Mouse (Mus musculus): ENCODE data around the gene Lcn5.

Gene Lcn5

GRCm38 (mm10) chr2:25657652-25658051, at the start of gene Lcn5:
Gene Lcn5, plus strand, starts transcription at chr2:25657952.
- in situ Hi-C loops (cut with MboI, MseI), result no loop called here

DNA sequence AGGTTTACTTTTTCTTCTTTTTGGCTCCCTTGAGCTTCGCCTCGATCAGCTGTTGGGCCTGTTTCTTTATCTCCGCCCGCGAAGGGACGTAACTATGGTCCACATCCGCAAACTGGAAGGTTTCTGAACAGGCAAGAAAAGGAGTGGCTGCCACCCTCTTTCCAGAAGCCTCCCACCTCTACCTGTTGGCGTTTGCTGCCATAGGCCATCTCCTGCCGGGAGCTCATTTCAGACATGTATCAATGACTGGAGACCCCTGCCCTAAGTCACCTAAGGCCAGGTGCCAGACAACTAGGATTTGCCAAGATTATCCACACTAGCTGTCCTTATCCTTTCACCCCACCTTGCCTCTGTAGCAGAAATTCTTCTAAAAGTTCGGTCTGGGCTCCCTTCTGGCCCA, 49.1 kb upstream of the Lcn5 start:
- in situ Hi-C loops (cut with MboI, MseI), result no loop called here

DNA sequence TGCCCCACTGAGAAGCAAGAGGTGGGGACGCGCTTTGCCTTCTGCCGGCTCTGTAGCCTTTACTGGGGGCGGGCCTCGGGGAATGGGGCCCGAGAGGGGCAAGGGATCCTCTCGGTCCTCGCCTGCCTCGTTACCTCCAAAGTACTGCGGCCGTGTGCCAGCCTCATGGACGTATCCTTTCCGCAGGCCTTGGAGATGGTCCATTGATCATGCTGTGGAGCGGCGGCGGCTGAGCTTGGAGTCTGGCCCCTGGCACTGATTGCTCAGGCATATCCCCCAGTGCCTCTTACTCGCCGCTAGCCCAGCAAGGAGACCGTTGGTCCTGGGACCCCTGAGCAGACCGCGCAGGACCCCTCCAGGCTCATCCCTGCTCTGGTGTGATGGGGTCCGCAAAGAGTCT, 41.4 kb upstream of the Lcn5 start:
- in situ Hi-C loops (cut with MboI, MseI), result no loop called here

- in situ Hi-C loops (cut with MboI, MseI), result no loop called here
Observed at GRCm38 (mm10) chr2:25617578-25617977, 40.2 kb upstream of the Lcn5 start, which contains the start of gene Ccdc183. Gene Ccdc183, minus strand, starts transcription at chr2:25617678.

DNA sequence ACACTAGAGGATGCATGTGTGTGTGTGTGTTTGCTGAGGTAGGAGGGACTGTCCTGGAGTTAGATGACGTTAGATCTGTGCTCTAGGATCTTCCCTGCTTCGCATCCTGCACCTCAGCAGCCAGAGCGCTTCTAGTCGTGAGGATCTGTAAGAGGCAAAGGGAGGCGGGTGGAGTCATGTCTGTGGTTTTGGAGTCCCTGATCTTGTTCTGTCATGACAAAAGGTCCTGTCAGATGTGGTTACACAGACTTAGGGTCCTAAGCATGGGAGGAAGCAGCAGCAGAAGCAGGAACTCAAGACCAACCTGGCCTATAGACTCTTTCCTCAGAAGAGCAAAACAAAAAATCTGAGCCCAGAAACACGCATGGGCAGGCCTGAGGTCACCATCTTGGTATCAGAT, 37.4 kb upstream of the Lcn5 start:
- in situ Hi-C loops (cut with MboI, MseI), result no loop called here

GRCm38 (mm10) chr2:25620852-25621228, 36.9 kb upstream of the Lcn5 start:
- in situ Hi-C loops (cut with MboI, MseI), result no loop called here

DNA sequence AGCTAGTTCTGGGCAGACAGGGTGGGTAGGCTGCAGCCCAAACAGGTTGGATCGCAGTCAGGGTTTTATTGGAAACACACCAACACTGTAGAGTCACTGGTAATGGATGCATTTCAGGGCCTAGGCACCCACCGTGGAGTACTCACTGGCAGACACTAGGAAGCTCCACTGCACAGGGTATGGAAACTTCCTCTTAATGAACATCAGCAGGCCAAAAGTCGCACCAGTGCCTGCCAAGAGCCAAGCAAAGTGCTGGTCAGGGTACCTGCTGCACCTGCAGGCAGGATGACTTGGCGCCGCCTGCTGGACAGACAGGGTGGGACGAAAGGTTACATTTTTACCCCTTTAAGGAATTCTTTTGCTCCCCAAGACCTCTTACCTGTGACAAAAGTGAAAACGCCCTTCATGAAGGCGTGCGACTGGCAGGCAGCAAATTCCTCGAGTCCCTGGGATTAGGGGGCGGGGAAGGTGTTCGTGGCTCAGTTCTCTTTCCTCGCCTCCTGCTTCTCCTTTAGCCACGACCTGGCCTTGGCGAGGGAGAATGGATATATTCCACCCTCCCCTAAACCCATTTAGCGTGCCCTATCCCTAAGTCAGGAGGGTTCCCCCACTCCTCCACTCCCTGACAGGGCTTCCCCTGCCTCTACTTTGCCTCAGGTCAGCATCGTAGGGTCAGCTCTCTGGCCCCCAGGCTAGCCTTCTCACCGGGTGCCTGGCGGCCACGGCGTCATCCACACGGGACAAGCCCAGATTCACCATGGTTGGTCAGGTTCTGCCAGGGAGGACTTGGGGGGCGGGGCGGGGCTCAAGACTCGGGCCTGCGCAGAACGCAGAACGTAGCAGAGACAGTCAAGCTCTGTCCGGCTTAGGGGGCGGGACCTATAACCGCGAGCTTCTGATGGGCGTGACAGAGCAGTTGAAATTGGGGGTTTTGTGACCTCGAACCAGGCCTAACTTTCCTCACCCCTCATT, 36.2 kb upstream of the Lcn5 start, which contains the start of gene Tmem141:
TSS of gene Tmem141 (minus strand) at position 777 of the 972 bp plus-strand sequence.
- in situ Hi-C loops (cut with MboI, MseI), result no loop called here

DNA sequence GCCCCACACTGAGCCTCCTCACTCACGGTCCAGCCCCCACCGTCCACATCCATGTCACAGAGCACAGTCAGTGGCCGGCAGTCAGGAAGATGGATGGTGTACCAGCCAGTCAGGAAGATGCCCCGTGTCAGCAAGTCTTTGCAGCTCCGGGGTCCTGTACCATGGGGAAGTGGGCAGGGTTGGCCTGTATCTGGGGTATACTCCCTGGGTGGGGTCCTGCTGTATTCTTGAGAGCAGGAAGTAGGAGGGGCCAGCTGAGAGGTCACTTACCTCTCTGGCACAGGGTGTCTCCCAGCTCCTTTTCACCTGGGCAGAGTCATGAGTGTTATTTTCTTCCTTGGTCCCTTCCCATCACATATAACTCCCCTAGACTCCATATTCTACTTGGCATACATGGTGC, 31.8 kb upstream of the Lcn5 start:
- in situ Hi-C loops (cut with MboI, MseI), result no loop called here

DNA sequence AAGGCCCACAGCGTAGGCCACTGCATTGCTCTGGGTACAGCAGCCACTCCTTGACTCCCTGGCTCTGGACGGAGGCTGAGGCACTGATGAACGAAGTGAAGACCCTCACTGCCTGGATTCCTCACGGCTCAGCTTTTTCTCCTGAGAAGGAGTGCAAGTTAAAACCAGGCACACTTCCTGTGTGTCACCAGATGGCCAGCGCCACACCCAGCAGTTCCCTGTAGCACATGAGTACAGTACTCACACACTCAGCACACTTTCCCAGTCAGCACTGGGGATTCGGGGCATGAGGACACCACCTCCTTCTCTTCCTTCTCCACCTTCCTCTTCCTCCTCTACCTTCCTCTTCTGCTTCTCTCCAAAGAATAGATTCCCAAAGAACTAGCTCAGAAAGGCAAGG, 29.9 kb upstream of the Lcn5 start, which contains the start of gene Fcna:
TSS of gene Fcna (minus strand) at position 220 of the 400 bp plus-strand sequence.
- in situ Hi-C loops (cut with MboI, MseI), result no loop called here

DNA sequence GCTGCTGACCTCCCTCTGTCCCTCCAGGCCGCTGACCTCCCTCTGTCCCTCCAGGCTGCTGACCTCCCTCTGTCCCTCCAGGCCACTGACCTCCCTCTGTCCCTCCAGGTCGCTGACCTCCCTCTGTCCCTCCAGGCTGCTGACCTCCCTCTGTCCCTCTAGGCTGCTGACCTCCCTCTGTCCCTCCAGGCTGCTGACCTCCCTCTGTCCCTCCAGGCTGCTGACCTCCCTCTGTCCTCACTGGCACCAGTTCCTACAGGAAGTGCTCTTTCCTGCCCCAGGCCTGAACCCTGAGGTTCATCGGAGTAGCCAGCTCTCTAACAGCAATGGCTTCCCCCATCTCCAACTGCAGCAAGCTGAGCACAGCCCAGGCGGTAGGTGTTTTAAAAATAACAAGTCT, 29.0 kb upstream of the Lcn5 start:
- in situ Hi-C loops (cut with MboI, MseI), result no loop called here

DNA sequence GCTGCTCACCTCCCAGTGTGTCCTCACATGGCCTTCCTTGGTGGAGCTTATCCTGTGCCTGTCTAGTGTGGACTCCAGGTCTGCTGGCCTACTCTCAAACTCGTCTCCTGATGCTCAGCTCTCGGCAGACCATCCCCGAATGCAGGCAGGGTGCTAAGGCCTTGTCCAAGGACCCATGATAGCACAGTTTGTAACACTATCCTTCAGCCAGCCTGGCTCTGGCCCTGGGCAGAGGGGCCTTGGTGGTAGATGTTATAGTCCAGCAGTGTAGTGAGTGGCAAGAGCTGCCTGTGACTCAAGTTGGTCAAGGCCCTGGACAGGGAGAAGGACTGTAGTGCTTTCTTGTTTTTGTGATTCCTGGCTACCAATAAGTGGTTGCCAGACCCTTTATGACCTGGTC, 24.1 kb upstream of the Lcn5 start:
- in situ Hi-C loops (cut with MboI, MseI), result no loop called here

DNA sequence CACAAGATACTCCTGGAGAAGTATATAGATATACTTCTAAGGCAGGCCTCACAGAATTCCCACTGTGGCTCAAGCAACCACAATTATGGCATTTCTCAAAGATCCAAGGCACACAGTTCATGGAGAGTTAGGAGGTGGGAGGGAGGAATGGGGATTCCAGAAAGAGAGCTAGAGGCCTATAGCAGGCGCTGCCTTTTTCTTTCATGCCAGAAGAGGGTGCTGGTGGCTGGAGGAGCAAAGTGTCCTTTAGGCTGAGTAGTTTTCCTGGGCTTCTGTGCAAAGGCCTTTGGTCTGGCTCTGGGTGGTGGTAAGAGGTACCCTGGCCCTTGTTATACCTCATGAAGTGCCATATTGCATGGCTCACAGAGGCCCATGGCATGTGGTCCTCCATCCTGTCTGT, 23.7 kb upstream of the Lcn5 start:
- in situ Hi-C loops (cut with MboI, MseI), result no loop called here

DNA sequence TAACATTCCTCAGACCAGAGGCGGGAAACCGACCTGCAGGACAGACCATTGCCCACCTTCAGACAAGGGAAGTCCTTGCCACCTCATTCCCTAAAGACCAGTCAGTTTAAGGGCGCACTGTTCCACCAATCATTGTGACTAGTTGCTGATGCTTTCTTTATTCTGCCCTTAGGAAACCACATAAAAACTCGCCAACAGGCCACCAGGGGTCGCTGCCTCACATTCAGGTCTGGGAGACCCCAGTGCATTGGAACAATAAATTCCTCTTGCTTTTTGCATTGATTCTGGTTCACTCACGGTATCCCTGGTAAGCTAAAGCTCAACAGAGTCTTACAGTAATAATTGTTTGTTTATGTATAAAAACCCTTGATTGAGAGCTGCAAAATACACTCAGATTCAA, 17.9 kb upstream of the Lcn5 start:
- in situ Hi-C loops (cut with MboI, MseI), result no loop called here

- in situ Hi-C loops (cut with MboI, MseI), result no loop called here
Observed at GRCm38 (mm10) chr2:25652902-25653301, 4.8 kb upstream of the Lcn5 start, which contains the start of gene Lcn8. Gene Lcn8, plus strand, starts transcription at chr2:25653120.

DNA sequence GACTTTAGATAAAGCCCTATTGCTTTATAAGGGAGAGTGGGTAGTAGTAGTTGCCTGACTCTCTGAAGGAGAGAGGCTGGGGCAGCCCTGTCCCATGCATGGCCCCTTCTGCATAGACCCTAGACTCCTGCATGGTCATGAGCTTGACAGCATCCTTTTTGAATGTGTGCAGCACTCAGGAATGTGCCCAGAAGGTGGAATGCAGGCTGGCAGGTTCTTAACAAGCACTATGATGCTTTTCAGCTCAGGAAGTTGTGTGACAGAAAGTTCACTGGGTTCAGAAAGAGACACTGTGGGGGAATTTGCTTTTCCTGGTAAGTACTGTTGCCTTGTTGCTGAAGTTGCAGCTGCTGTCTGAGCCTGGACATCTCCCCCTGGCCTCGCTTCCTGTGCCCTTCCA, 3.2 kb upstream of the Lcn5 start:
- in situ Hi-C loops (cut with MboI, MseI), result no loop called here

DNA sequence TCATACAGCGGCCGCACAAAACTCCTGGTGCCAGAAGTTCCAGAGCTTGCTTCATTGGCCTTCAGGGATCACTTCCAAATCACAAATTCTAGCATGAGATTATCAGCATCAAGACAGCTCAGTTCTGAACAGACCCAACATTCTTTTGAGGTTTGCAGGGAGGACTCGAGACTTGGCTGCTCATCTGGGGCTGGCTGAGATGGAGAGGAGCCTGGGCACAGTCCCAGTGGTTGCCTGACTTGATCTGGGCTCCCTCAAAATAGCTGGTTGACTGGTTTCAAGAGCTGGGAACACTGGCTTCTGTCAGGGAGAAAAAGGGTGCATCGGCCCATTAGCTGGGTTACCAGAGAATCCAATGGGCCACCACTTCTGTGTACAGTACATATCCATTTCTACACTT, 1.1 kb upstream of the Lcn5 start:
- in situ Hi-C loops (cut with MboI, MseI), result no loop called here

- in situ Hi-C loops (cut with MboI, MseI), result no loop called here
Observed at GRCm38 (mm10) chr2:25657246-25657645, 506 bp upstream of the Lcn5 start.

DNA sequence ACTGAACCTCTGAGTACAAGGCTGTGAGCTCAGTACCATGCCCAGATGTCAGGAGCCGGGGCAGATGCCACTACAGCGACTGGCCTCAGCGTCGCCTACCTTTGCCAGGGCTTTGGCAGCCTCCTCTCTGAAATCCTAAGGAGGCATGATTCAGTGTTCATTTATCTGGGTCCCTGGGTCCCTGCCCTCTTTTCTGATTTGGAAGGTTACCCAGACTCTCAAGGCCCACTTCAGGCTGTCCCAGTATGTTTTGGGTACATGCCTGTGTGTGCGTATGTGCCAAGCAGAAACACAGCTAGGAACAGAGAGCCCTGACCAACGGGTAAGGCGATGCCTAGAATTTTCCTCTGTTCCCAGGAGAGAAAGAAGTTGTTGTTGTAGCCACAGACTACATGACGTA, 2.5 kb downstream of the Lcn5 start:
- in situ Hi-C loops (cut with MboI, MseI), result no loop called here

GRCm38 (mm10) chr2:25661245-25661970, 3.7 kb downstream of the Lcn5 start:
- in situ Hi-C loops (cut with MboI, MseI), result no loop called here

- in situ Hi-C loops (cut with MboI, MseI), result no loop called here
Observed at GRCm38 (mm10) chr2:25663511-25663910, 5.8 kb downstream of the Lcn5 start.

- in situ Hi-C loops (cut with MboI, MseI), result no loop called here
Observed at GRCm38 (mm10) chr2:25664125-25664524, 6.4 kb downstream of the Lcn5 start.

GRCm38 (mm10) chr2:25666516-25666915, 8.8 kb downstream of the Lcn5 start:
- in situ Hi-C loops (cut with MboI, MseI), result no loop called here

GRCm38 (mm10) chr2:25676486-25676885, 18.7 kb downstream of the Lcn5 start, which contains the start of gene Lcn6:
Gene Lcn6, plus strand, starts transcription at chr2:25676786.
- in situ Hi-C loops (cut with MboI, MseI), result no loop called here
